Mouse (Mus musculus) forebrain, embryonic 11.5 days (tissue): Measurements from ENCODE around the gene Rab43. TPM values are rescaled to one million over a fixed set of nuclear protein-coding genes. Genes with fewer than 3 reads are reported as not detected.

Source experiments
- ATAC-seq: fragments of 200-750 bp; cut with Nextera tagmentation; replicated peaks from 2 replicates; pipeline ENCODE4 v1.8.0; 2017; ENCODE audit warnings: moderate TSS enrichment; ENCODE audit not compliant: low FRiP score
- DNase-seq: peaks from one replicate; pipeline ENCODE4 v3.0.0-alpha.2; 2017; ENCODE audit warnings: low spot score
- H3K27ac ChIP-seq: fragments of 300-500 bp; sonication (generic); 2 replicates; pipeline ENCODE4 v1.5.1; 2014; ENCODE audit warnings: low read depth, low read length
- H3K27me3 ChIP-seq: fragments of 300-500 bp; sonication (generic); 2 replicates; pipeline ENCODE4 v1.6.1; 2014; ENCODE audit warnings: mild to moderate bottlenecking, low read length, mixed read lengths; ENCODE audit not compliant: control insufficient read depth, insufficient read depth
- H3K36me3 ChIP-seq: fragments of 300-500 bp; sonication (generic); 2 replicates; pipeline ENCODE4 v1.6.1; 2014; ENCODE audit warnings: mild to moderate bottlenecking, low read length, moderate library complexity, mixed read lengths; ENCODE audit not compliant: control insufficient read depth, insufficient read depth
- H3K4me1 ChIP-seq: fragments of 300-500 bp; sonication (generic); replicated peaks from 2 replicates; pipeline ENCODE4 v1.6.1; 2014; ENCODE audit warnings: low read length, mixed read lengths; ENCODE audit not compliant: control insufficient read depth, insufficient read depth
- H3K4me2 ChIP-seq: fragments of 300-500 bp; sonication (generic); 2 replicates; pipeline ENCODE4 v1.6.1; 2014; ENCODE audit warnings: low read depth, mild to moderate bottlenecking, low read length, moderate library complexity, mixed read lengths; ENCODE audit not compliant: severe bottlenecking
- H3K4me3 ChIP-seq: fragments of 300-500 bp; sonication (generic); 2 replicates; pipeline ENCODE4 v1.5.1; 2014; ENCODE audit warnings: low read depth, low read length
- H3K9ac ChIP-seq: fragments of 300-500 bp; sonication (generic); 2 replicates; pipeline ENCODE4 v1.6.1; 2014; ENCODE audit warnings: low read length
- H3K9me3 ChIP-seq: fragments of 300-500 bp; sonication (generic); 2 replicates; pipeline ENCODE4 v1.6.1; 2016; ENCODE audit warnings: low read length, mixed read lengths; ENCODE audit not compliant: control insufficient read depth
- WGBS: fragments of 180-500 bp; shearing (Covaris S2); extraction: QIAGEN DNeasy Blood & Tissue Kit; methylation state at CpG from one replicate; pipeline ENCODE4 v1.1.7; 2014; 5-methylcytosine and 5-hydroxymethylcytosine counted together
- polyA plus RNA-seq: library from polyadenylated mRNA; unstranded; fragments of >200 nt; fragmentation: Nextera tagmentation; extraction: Ambion mirVana; gene quantifications from 2 replicates; pipeline ENCODE4 v1.2.1, GENCODE M21; 2014

Rab43 gene
- polyA plus RNA-seq, 1 experiment from 2014 or later: 9.4 TPM

GRCm38 (mm10) chr6:87793821-87794510 is 18.0 kb downstream of the Rab43 start:
- 95% methylated on average over 10 of the region's 10 CpGs for WGBS
- no peaks in the 10 kb centered on the region for H3K36me3 ChIP-seq
- H3K27ac ChIP-seq: no peak overlapping the region
- no peak overlapping the region for H3K4me3 ChIP-seq
- no peaks in the 10 kb centered on the region for H3K27me3 ChIP-seq
- H3K9ac ChIP-seq: no peak overlapping the region
- DNase-seq: no peak
- H3K4me1 ChIP-seq: no peaks in the 10 kb centered on the region; the same call in 1 of the 2 replicates
- no peaks in the 10 kb centered on the region for H3K9me3 ChIP-seq
- no peak overlapping the region for H3K4me2 ChIP-seq
- no peak for ATAC-seq

- peak; percentile 37 for DNase-seq
- no peak overlapping the region for H3K27ac ChIP-seq
- H3K4me3 ChIP-seq: no peak overlapping the region
- no peaks in the 10 kb centered on the region for H3K9me3 ChIP-seq
- 94% methylated on average over 5 of the region's 5 CpGs for WGBS
- H3K4me1 ChIP-seq: no peaks in the 10 kb centered on the region; the same call in 1 of the 2 replicates
- ATAC-seq: no peak
- no peak overlapping the region for H3K4me2 ChIP-seq
- no peak overlapping the region for H3K9ac ChIP-seq
- H3K36me3 ChIP-seq: no peaks in the 10 kb centered on the region
- H3K27me3 ChIP-seq: no peaks in the 10 kb centered on the region
Observed at GRCm38 (mm10) chr6:87791826-87792225, 20.1 kb downstream of the Rab43 start.

GRCm38 (mm10) chr6:87790779-87791480 is 21.0 kb downstream of the Rab43 start:
- H3K4me2 ChIP-seq: no peak overlapping the region
- H3K27ac ChIP-seq: no peak overlapping the region
- 74% methylated on average over 7 of the region's 7 CpGs for WGBS
- no peaks in the 10 kb centered on the region for H3K36me3 ChIP-seq
- H3K4me3 ChIP-seq: no peak overlapping the region
- H3K9ac ChIP-seq: no peak overlapping the region
- ATAC-seq (no peak), DNase-seq (peak; percentile 48)
- H3K4me1 ChIP-seq: no peaks in the 10 kb centered on the region; the same call in 1 of the 2 replicates
- no peaks in the 10 kb centered on the region for H3K9me3 ChIP-seq
- H3K27me3 ChIP-seq: no peaks in the 10 kb centered on the region

- no peak overlapping the region for H3K9ac ChIP-seq
- ATAC-seq (no peak), DNase-seq (peak; percentile 30)
- no peaks in the 10 kb centered on the region for H3K27me3 ChIP-seq
- no peaks in the 10 kb centered on the region for H3K4me1 ChIP-seq
- no peak overlapping the region for H3K27ac ChIP-seq
- H3K4me2 ChIP-seq: no peak overlapping the region
- H3K9me3 ChIP-seq: no peaks in the 10 kb centered on the region
- H3K36me3 ChIP-seq: no peaks in the 10 kb centered on the region
- H3K4me3 ChIP-seq: no peak overlapping the region
- WGBS: 95% methylated on average over 6 of the region's 6 CpGs
Observed at GRCm38 (mm10) chr6:87789791-87790190, 22.2 kb downstream of the Rab43 start.

- Histone ChIP-seq H3K4me1 (no peaks in the 10 kb centered on the region), H3K4me2 (no peak overlapping the region), H3K27me3 (no peaks in the 10 kb centered on the region), H3K4me3 (no peak overlapping the region), H3K9ac (no peak overlapping the region), H3K36me3 (no peaks in the 10 kb centered on the region), H3K27ac (no peak overlapping the region; the same call in 1 of the 2 replicates), H3K9me3 (no peaks in the 10 kb centered on the region)
- 70% methylated on average over 5 of the region's 5 CpGs for WGBS
- DNase-seq (peak; percentile 47), ATAC-seq (no peak)
Observed at GRCm38 (mm10) chr6:87788896-87789587, 22.9 kb downstream of the Rab43 start.

- Histone ChIP-seq H3K9ac (no peak overlapping the region), H3K4me3 (no peak overlapping the region), H3K27ac (no peak overlapping the region), H3K36me3 (no peaks in the 10 kb centered on the region), H3K4me2 (no peak overlapping the region), H3K9me3 (no peaks in the 10 kb centered on the region), H3K4me1 (no peaks in the 10 kb centered on the region), H3K27me3 (no peaks in the 10 kb centered on the region)
- 93% methylated on average over 9 of the region's 9 CpGs for WGBS
- ATAC-seq (no peak), DNase-seq (peak; percentile 29)
Observed at GRCm38 (mm10) chr6:87788266-87788895, 23.6 kb downstream of the Rab43 start.

- Histone ChIP-seq H3K36me3 (no peaks in the 10 kb centered on the region), H3K9ac (no peak overlapping the region), H3K4me2 (no peak overlapping the region), H3K4me3 (no peak overlapping the region), H3K27ac (no peak overlapping the region), H3K9me3 (no peaks in the 10 kb centered on the region), H3K27me3 (no peaks in the 10 kb centered on the region), H3K4me1 (no peaks in the 10 kb centered on the region)
- DNase-seq: peak; percentile 36
- no peak for ATAC-seq
- 84% methylated on average over 6 of the region's 6 CpGs for WGBS
Observed at GRCm38 (mm10) chr6:87787108-87787890, 24.7 kb downstream of the Rab43 start.

GRCm38 (mm10) chr6:87786621-87787020 is 25.3 kb downstream of the Rab43 start:
- H3K27me3 ChIP-seq: no peaks in the 10 kb centered on the region
- H3K4me3 ChIP-seq: no peak overlapping the region
- ATAC-seq: no peak
- no peaks in the 10 kb centered on the region for H3K4me1 ChIP-seq
- no peak overlapping the region for H3K4me2 ChIP-seq
- no peaks in the 10 kb centered on the region for H3K36me3 ChIP-seq
- DNase-seq: peak; percentile 41
- no peaks in the 10 kb centered on the region for H3K9me3 ChIP-seq
- no peak overlapping the region for H3K27ac ChIP-seq
- 94% methylated on average over 5 of the region's 5 CpGs for WGBS
- H3K9ac ChIP-seq: no peak overlapping the region
